Mouse (Mus musculus): ENCODE data around the gene Sumf1. TPM values are rescaled to one million over a fixed set of nuclear protein-coding genes. Genes with fewer than 3 reads are reported as not detected.

Gene Sumf1
- 14.4 and 16.2 TPM in 2 replicates for polyA plus RNA-seq (2015; fragmentation: Nextera tagmentation; extraction: Ambion mirVana)

DNA sequence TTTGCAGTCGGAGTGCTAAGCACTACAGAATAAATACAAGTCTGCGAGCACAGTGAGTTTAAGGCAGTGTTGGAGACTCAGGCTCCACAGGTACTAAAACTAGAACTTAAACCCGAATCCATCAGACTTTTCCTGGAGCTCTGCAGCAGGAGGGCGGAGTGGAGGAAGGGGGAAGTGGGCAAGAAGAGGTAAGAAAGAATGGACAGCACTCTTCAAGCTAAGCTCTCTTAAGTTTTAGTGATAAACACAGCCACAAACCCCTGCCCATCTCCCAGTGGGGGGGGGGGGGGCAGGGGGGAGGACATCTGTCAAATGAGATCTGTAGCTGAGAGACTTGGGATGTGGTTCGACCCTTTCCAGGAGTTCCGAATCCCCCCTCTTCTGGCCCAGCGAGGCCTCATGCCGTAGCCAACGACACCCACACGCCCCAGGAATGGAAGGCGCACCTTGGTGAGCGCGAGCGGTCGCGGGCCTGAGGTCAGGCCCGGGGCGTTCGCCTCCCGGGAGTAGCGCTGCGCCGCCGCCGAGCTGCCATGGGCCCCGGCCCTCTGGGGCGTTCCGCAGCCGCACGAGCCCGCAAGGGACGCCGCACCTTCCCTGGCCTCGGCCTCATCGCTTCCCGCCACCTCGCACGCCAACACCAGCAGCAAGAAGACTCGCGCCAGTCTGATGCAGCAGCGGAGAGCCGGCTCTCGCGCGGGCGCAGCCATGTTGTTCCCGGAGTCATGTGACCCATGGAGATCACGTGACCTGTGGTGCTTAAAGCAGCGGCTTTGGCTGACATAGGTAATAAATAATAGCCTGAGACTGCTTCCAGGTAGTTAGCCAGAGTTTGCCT lies at the start of gene Sumf1:
Sumf1 (minus strand) TSS at position 736 of the 838 bp plus-strand sequence.

DNA sequence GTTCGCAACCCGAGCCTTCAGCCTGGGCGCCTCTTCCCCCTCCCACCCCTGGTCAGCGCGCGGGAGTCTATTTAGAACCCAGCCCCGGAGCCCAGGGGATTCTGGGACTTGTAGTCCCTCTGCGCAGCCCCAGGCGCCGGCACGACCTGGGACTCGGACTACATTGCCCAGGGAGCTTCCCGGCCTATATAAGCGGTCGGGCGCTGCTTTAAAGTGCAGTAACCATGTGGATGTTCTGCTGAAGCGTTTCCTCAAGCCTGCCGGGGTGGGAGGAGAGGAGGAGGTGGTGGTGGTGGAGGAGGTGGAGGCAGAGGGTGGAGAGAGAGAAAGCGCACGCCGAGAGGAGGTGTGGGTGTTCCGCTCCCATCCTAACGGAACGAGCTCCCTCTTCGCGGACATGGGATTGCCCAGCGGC lies 27.5 kb upstream of the Sumf1 start, which contains the start of gene Itpr1:
Itpr1 (plus strand) TSS at position 216 of the 415 bp plus-strand sequence.

DNA sequence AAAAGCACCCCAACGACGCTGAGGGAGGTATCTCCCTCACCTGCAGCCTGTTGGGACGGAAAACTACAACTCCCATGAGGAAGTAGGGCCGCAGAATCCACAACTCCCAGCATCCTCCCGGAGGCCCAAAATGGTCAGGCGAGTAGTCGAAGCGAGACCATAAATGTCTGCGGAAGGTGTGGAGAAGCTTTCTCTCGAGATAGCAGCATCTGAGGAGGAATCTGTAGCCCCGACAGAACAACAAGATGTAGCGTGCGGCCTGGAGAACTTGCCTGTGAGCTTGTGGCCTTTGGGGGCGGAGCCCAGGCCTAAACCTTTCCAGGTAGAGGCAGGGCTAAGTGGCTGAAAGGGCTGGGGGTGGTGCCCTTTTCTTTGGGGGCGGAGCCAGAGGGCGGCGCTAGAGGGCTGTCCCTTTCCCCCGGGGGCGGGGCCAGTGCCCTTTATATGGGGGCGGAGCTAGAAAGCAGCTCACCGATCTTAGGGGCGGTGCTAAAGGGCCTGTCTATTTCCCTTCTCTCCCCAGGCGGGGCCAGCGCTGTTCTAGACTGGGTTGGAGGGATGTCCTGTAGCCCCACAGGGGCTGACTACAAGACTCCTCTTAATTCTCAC lies 120.4 kb downstream of the Sumf1 start, which contains the start of gene Setmar:
Setmar (plus strand) TSS at position 128 of the 609 bp plus-strand sequence.

Other genes with a start within 250 kb of the Sumf1 start
- 2.3 and 3.1 TPM in 2 replicates for gene Setmar, start 120.5 kb downstream of the Sumf1 start, polyA plus RNA-seq (2015; fragmentation: Nextera tagmentation; extraction: Ambion mirVana)
- 3.9 and 4.5 TPM in 2 replicates for gene Itpr1, start 27.5 kb upstream of the Sumf1 start, polyA plus RNA-seq (2015; fragmentation: Nextera tagmentation; extraction: Ambion mirVana)